Mouse (Mus musculus): ENCODE data around the gene Ryr2.
"Not testable (repeated sequence)": the region's sequence is repeated elsewhere in the genome, so short reads cannot be mapped to it uniquely, and the experiment has no call there.

Gene Ryr2

DNA sequence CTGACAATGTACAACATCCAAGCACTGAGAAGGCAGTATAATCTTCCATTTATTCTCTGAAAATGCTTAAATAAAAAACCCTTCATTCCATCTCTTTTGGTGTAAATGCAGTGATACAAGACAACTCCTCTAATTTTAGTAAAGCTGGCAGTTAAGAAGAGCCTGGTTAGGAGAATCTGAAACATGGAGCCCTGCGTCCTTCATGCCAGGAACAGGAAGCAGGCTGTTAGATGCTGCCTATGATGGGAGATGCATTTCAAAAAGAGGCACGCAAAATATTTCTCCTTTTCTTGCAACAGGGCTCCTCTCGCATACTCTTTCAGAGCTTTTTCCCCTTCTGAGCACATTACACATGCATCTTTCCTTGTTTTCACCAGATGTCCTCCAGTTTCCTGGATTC, 215.6 kb downstream of the Ryr2 start:
- no peak for DNase-seq (ENCODE audit: extremely low read depth, low read depth, low spot score)

DNA sequence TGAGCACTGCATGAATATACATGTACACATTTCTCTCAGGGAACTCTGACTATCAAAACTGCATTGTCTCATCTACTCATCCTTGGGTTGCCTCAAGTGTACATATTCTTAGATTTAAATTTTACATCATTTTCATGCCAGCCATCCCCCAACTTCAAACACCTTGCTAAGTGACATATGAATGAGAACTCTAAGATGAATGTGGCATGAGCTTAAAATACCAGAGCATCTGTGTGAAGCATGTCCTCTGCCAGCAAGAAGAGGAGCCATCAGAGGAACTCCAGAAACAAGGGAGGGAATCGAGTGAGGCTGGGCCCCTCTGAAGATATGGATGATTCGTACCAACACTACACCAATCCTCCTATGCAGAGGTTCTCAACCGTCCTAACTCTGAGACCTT, 222.6 kb downstream of the Ryr2 start:
- no peak for DNase-seq (ENCODE audit: extremely low read depth, low read depth, low spot score)

DNA sequence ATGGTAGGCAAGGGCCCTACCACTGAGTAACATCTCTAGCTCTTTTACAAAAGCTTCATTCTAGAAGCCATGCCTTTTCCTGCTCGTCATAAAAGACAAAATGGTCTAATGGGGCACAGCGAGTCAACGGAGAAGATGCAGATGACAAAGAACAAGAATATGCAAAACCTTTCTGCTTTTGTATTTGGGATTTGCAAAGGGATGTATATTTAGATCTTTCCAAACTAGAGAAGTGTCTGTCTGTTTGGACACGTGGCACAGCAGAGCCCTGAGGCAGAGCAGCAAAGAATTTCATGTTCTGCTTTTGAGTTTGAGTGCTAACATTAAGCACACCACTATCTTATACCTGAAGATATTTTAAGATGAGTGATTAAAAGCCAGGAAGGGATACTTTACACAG, 224.4 kb downstream of the Ryr2 start:
- DNase-seq (ENCODE audit: extremely low read depth, low read depth, low spot score): no peak

DNA sequence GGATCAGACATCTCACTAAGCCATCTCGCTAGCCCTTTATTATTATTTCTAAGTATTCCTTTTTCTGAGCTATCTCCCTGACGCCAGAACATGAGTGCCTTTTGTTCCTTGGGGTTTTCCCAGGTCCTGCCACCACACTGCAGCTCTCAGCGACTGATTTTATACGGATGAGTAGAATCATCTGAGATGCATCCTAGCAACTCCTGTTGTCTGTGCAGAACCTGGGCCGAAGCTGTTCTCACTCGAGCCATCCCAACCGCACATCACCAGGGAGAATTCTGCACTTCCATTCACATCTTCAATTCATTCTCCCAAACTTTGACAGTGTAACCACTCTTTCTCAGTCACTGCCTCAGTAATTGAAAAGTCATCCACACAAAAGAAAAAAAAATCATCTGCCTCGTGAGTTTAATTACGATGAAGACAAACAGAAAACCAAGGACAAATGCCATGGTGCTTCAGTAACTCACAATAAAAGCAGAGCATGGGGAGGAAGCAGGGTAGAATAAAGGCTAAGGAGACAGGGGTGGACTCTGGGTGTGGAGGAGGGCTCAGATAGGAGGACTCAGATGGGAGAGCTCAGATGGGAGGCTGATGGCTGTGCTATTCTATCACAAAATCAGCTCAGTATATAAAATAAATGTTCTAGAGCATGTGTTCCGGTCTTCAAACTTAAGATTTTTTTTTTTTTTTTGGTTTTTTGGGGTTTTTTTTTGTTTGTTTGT, 226.1 kb downstream of the Ryr2 start:
- DNase-seq (ENCODE audit: extremely low read depth, low read depth, low spot score): no peak

DNA sequence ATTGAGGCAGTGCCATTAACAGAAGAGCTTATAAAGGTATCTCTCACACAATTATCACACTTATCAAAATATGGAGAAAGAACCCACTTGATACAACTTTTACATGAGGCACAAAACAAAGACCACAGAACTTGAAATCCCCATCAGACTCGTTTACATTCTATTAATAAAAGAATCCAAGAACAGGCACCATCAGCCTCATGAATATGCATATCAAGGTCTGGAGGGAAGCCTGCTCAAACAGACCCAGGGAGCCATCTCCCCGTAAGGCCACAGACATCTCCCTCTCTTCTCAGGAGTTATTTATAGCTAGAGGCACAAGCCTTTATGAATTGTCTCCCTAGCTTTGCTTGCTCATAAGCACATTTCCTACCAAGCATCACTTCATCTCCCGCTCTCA, 227.7 kb downstream of the Ryr2 start:
- no peak for DNase-seq (ENCODE audit: extremely low read depth, low read depth, low spot score)

DNA sequence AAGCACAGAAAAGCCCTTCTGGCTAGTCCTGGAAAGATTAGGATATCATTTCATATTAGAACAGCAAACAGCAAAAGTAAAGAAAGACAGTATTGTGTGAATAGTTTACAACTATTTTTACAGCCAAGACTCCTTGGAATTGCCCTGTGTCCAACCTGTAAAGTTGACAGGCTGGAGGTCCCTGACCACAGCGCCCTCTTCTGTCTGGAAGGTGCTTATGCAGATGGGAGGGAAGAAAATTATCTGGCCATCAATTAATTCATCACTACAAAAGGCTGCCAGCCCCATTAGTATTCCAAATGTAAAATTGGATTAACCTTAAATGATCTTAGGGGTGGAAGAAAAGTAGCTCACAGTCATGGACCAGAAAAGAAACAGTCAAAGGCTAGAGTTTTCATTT, 231.9 kb downstream of the Ryr2 start:
- no peak for DNase-seq (ENCODE audit: extremely low read depth, low read depth, low spot score)

DNA sequence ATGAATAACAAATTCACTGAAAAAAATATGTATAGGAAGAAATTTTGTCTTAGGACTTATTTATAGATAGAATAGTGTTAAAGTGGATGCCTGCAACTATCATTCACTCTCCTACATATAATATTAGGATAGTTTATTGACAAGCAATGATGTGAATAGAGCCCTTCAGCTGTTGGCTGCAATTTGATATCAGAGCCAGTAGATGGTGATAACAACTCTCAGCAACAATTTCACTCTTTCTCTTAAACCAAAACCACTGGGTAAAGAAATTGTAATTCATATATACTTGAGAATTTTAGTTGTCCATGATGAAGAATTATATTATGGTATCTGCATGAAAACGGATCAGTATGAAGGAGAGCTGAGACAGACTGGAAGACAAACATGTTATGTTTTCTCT, 236.8 kb downstream of the Ryr2 start:
- no peak for DNase-seq (ENCODE audit: extremely low read depth, low read depth, low spot score)

DNA sequence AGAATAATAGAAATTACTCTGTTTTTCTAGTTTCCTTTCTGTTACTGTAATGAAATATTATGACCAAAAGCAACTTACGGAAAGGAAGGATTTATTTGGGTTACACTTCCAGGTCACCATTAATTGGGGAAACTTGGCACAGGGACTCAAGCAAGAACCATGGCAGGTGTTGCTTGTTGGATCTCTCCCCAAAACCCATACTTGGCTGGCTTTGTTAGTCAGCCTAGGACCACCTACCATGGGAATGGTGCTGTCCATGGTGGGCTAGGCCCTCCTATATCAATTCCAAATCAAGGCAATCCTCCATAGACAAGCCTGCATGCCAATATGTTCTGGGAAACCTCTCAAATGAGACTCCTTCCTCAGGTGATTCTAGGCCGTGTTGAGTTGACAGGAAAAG, 237.3 kb downstream of the Ryr2 start:
- DNase-seq (ENCODE audit: extremely low read depth, low read depth, low spot score): no peak

DNA sequence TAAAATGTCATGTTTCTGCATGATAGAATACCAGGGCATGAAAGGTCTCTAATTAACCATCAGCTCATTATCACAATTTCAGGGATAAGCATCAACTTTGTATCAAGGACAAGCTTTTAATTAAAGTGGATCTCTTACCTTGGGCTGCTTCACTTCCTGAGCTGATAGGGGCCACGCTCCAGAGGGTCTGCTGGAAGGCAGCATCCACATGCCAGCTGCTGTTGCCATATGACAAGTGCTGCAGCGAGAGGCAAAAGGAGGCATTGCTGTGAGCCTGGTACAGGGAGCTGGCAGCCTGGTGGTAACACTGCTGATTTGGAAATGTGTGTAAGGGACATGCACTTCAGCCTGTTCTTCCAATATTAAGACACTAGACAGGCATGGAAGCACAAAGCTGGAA, 237.8 kb downstream of the Ryr2 start:
- DNase-seq (ENCODE audit: extremely low read depth, low read depth, low spot score): no peak

DNA sequence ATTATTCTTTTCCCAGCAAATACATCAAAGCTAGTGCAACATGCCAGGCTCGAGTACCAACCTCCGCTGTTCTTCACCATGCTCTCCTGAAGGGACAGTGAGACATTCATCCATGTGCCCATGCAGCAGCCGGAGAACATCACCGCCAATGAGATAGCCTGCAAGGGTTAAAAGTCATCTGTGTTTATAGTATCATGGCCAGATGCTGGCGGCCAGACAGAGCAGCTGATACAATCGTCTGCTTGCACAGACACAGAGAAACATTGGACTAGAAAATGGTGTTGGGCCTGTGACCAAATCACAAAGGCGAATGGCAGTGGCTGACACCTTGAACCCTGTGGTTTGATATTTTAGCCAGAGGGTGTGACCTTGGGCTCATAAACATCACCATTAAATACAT, 238.7 kb downstream of the Ryr2 start:
- no peak for DNase-seq (ENCODE audit: extremely low read depth, low read depth, low spot score)

DNA sequence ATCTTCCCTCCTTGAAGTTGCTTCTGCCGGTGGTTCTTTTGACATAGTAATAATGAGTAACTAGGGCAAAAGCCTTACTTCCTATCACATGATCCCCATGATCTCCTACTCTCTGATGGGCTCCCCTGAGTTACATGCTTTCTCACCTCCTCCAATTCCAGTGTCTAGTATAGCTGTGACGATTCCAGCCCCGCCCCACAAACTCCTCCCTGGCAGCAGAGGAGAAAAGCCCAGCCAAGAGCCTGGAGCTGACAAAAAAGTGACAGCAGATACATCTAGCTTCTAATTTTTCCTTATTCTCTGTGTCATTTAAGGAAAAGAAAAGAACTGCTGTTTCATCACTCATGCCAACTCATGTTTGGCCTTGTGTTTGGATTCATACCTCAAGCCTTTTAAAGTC, 241.5 kb downstream of the Ryr2 start:
- no peak for DNase-seq (ENCODE audit: extremely low read depth, low read depth, low spot score)

DNA sequence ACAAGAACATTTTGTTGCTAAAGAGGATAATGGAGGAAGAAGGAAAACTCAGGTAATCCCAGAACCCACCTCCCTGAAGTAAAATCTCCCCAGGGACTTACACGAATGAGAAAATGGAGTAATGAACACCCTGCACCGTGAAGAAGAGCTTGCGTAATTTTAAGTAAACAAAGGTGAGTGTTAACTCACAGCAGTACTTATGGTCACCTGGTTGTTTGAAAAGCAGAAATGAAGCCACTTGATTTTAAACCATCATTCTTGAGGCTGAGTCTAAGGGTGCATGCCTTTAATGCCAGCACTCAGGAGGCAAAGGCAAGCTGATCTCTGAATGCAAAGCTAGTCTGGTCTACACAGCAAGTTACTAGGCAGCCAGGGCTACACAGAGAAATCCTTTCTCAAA, 255.1 kb downstream of the Ryr2 start:
- no peak for DNase-seq (ENCODE audit: extremely low read depth, low read depth, low spot score)

DNA sequence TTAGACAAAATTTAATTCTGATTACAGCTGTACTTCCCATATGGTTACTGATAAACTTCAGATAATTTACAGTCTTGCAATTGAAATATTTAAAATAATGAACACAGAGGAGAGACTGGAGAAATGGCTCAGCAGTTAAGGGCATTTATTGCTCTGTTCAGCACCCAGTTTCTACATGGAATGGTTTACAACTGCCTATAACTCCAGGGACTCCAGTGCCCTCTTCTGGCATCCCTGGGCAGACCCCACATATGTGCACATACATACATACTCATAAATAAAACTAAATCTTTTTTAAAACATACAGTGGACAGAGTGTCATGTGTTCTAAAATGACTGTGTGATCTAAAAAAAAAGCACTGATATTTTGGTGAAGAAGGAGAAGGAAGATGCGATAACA, 262.9 kb downstream of the Ryr2 start:
- no peak for DNase-seq (ENCODE audit: extremely low read depth, low read depth, low spot score)

DNA sequence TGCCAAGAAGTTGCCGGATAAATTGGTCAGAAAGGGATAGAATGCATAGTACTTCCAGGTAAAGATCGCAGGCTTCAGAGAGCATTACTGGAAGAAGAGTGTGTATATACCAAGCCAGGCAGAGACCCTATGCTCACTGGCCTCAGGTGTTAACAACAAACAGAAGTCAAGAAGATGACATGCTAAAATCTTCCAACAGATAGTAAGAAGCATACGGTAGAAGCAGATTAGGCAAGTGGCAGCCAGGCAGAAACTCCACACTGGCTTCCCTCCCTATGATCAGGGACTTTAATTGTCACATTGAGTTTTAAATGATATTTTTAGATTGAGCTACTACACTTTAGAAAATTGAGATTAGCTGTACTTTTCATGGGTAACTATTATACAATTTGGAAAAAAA, 268.9 kb downstream of the Ryr2 start:
- no peak for DNase-seq (ENCODE audit: extremely low read depth, low read depth, low spot score)

DNA sequence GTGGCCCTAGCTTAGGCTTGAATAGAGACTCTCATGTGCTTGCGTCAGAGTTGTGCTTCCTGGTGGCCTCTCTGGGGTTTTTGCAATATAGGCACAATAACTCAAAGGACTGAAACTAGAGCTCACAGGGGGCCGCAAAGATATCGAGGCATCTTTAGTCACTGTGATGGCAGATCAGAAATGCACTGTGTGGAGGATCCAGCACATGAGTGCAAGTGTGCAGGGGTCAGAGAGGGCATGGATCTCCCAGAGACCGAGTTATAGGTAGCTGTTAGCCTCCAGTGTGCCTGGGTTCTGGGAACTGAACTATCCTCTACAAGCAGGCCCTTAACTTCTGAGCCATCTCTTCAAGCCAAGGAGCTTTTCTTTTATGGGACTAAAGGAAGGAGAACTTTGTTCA, 269.6 kb downstream of the Ryr2 start:
- no peak for DNase-seq (ENCODE audit: extremely low read depth, low read depth, low spot score)

DNA sequence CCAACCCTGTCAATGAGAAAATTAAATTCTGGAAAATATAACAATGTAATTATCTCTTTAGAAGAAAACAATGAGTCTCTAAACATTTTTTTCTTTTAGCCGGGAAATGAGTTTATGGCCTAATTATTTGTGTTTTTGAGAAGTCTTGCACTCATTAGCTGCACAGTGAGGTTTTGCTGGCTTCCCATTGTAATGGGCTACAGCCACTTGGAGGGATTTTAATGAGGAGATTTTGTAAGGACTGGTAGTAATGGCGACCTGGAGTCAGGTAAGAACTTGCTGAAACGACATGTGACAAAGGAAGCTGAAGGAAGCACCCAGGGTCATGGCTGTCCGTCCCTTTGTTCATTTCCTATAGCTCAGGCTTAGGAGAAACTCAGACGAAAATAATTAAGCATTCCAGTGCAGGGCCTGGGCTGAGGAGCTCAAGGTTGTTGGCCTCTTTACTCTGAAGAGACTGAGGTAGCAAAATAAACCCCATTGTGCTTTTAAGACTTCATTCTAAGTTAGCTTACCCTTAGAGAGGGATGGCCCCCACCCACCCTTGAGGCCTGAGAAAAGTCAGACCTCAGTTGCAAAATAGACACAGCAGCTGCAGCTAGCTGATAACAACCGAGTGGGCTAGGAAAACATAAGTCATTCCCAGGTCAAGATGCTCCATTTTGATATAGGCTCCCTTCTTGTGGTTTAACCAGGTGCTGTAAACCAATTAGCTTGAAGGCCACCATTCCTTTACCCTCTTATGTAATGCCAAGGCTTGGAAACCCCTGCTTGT, 270.3 kb downstream of the Ryr2 start:
- no peak for DNase-seq (ENCODE audit: extremely low read depth, low read depth, low spot score)

DNA sequence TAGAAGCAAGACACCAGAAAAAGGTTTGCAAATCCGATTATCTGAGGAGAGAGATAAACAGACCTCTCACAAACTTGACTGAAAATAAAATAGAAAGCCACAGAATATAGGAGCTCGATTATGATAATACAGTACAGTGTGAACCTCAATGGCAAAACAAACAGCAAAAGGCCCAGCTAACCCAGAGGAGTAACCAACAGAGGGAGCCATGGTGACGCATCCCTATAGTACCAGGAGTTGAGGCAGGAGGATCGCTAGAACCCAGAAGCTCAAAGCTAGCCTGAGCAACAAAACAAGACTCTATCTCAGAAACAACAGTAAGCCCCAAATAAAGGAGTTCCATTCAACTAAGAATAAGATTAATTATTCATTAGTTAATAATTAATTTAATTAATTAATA, 275.5 kb downstream of the Ryr2 start:
- no peak for DNase-seq (ENCODE audit: extremely low read depth, low read depth, low spot score)

DNA sequence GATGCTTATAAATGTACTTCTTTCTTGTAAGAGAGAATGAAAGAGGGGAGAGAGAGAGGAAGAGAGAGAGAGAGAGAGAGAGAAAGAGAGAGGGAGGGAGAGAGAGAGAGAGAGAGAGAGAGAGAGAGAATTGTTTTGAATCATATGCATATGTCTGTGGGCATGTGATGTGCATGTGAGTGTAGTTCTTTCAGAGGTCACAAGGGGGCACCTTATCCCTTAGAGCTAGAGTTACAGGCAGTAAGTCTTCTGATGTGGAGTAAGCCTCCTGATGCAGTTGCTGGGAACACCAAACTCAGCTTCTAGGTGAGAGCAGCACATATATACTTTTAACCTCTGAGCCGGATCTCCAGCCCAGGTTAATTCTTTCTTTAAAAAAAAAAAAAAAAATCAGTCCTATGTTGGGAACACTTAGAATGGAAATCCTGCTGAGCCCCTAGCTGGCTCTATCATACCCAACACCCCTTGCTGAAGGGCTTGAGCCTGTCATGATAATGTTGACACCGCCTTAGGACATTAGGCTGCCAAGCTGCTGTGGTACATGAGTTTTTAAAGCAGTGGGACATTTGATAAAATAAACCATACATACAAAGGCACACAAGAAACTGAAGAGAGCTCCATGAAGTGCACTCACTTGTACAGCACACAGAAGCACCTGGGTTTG, 281.1 kb downstream of the Ryr2 start:
- DNase-seq (ENCODE audit: extremely low read depth, low read depth, low spot score): no peak

DNA sequence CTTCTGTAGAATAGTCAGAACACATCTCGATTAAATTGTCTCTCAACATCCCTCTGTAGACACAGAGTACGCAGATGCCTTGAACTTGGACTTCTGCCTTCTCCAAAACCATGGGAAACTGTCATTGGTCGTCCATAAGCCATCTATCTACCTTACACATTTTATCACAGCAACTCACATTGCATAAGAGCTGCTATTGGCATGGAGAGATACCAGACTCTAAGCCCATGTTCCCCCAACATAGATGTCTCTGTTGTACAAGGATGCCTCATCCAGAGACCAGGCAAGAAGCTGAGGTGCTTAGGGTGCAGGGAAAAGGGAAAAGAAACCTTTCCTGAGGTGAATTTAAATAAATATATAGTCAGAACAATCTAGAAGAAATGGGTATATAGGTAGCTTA, 288.0 kb downstream of the Ryr2 start:
- DNase-seq (ENCODE audit: extremely low read depth, low read depth, low spot score): no peak

DNA sequence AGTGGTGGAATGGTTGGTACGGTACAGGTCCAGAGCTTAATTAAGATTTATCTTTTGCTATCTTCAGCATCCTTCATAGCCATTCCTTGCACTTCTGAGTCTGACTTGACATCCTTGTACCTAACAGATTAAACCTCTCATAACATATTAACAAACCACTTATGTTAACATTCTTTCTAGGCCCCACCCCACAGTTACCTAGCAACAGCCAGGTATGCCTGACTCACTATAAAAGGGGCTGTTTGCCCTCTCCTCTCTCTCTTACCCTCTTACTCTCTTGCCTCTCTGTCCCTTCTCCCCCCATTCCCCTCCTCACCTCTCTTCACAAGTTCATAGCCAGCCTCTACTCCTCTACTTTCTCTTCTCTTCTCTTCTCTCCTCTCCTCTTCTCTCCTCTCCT, 297.4 kb downstream of the Ryr2 start:
- DNase-seq (ENCODE audit: extremely low read depth, low read depth, low spot score): not testable (repeated sequence)

DNA sequence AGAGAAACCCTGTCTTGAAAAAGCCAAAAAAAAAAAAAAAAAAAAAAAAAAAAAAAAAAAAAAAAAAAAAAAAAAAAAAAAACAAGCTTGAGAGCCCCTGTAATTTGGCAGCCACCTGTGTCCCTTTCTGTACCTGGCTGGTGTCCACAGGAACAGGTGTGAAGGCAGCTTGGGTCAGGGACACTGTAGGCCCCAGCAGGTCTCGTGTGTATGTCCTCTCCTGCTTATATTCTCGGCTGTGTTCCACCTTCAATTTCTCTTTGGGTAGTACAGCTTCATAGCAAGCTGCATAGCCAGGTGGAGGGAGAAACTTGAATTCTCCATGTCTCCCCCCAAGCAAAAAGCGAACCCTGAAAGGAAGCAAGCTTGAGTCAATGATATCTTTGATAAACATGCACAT, 314.2 kb downstream of the Ryr2 start:
- no peak for DNase-seq (ENCODE audit: extremely low read depth, low read depth, low spot score)

DNA sequence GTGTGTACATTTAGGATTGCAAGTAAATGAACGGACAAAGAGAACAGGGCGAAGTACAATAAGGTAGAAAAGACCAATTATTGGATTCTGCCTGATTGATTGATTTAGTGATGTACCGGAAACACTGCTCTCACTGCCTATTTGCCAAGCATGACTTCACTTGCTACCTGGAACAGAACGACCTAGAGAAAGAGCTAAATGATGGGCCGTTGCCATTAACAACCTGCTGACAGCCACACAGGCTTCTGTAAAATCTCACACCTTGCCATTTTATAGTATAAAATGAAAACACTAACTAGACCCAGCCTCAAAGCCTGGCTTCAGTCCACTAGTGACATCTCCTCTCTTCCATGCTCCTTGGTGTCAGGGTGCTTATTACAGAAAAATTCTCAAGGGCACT, 316.2 kb downstream of the Ryr2 start:
- no peak for DNase-seq (ENCODE audit: extremely low read depth, low read depth, low spot score)

Data from fat pad, adult 2 months (tissue).